Mouse (Mus musculus) layer of hippocampus, postnatal 25 days (tissue): ENCODE data around the gene Ifi44. TPM values are rescaled to one million over a fixed set of nuclear protein-coding genes. Genes with fewer than 3 reads are reported as not detected.

Experiments
- DNase-seq, 2 experiments: peaks; one replicate each; pipeline ENCODE4 v3.0.0; 2022; ENCODE audit warnings: mixed read lengths in 2 of 2, low spot score in 1 of 2; ENCODE audit errors: extremely low spot score in 1 of 2
- total RNA-seq, 2 experiments: library from RNA; stranded (reverse); gene quantifications; 2 replicates each; pipeline ENCODE4 v1.2.3; 2021

Ifi44 gene
- not detected for total RNA-seq

DNA sequence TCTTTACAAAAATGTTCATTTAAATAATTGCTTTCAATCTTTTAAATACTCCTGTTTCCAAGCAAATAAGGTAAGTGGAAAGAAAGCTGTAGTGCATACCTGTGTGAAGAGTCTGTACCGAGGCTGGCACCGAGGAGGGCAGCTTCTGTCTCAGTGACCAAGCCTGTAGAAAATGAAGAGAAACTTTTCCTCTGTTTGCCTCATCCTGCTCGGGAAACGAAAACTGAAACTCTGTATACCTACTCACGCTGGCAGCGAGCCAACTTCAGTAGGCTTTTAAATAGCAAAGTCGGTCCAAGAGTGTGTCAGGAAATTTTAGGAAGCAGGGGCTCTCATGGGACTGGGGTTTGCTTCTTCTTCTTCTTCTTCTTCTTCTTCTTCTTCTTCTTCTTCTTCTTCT, at the start of gene Ifi44:
Gene Ifi44, minus strand, starts transcription at position 224 of the 400 bp plus-strand sequence.
- no peak for DNase-seq

GRCm38 (mm10) chr3:151788622-151789021, 38.9 kb upstream of the Ifi44 start:
- no peak for DNase-seq

- peak; percentile 7 to 45 for DNase-seq
These were observed 25.3 kb upstream of the Ifi44 start for GRCm38 (mm10) chr3:151775089-151775488.

DNA sequence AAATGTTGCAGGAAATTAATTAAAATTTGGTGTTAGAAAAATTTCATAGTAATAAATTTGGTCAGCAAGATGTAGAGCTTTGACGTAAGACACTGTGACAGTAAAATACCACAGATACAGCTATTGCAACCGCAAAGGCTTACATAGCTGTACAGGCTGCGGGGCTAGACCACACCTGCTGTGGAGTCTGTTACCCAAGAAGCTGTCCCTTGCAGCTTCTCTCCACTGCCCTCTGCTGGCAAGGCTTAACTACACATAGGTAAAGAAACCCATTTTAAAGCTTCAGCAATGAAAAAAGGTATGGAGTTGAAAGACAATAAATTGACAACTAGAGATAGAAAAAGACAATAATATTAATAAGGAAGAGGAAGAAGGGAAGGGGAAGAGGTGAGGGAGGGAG, 21.3 kb upstream of the Ifi44 start:
- DNase-seq: peak; percentile 21 to 69

DNA sequence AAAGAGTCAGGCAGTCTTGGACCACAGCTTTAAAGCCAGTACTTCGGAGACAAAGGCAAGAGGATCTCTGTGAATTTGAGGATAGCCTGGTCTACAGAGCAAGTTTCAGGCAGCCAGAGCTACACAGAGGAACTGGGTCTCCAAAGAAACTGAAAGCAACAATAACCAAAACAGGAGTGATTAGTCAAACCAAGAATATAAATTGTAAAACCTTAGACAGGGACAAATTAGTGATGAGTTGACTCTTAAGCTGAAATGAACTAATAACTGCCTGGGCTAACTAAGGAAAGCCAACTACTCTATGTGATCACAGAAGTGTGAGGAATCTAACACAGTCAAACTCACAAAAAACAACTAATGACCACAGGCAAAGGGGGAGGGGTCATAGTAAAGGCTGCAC, 1.2 kb downstream of the Ifi44 start:
- DNase-seq: no peak

DNA sequence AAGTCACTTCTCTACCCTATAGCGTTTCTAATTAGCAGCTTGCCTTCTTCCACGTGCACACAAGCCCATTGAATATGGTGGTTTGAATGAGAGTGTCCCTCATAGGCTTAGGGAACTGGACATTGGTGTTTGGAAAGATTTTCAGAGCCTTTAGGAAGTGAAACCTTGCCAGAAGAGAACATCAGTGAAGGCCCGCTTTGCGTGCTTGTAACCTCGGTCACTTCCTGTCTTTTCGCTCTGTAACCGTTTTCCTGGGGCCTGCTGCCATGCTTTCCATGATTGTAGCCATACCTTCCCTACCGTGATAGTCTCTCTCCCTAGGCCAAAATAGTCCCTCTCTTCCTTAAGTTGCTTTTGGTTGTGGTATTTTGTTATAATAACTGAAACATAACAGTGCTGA, 3.7 kb downstream of the Ifi44 start:
- DNase-seq: no peak

- DNase-seq: no peak
These were observed 7.5 kb downstream of the Ifi44 start for GRCm38 (mm10) chr3:151742223-151742622.

GRCm38 (mm10) chr3:151716246-151716645, 33.5 kb downstream of the Ifi44 start:
- DNase-seq: peak in 1 of 2 experiments; percentile 5

GRCm38 (mm10) chr3:151707335-151707734, 42.4 kb downstream of the Ifi44 start:
- DNase-seq: no peak

Other genes with a start within 250 kb of the Ifi44 start
- gene Ifi44l, start 12.9 kb upstream of the Ifi44 start, total RNA-seq: not detected
- gene Ptgfr, start 87.7 kb upstream of the Ifi44 start, total RNA-seq: under 1 TPM; 0.23 to 0.49 TPM